Mouse (Mus musculus) liver, postnatal 0 days (tissue): Measurements from ENCODE around the gene Asic1. TPM values are rescaled to one million over a fixed set of nuclear protein-coding genes. Genes with fewer than 3 reads are reported as not detected.
A peak's percentile ranks its signal among the peaks of the same experiment; 100 is the strongest.

Experiments
- ATAC-seq: fragments of 200-750 bp; cut with Nextera tagmentation; 2 replicates; pipeline ENCODE4 v1.8.0; 2017; ENCODE audit warnings: mild to moderate bottlenecking, moderate library complexity
- DNase-seq: peaks from one replicate; pipeline ENCODE4 v3.0.0-alpha.2; 2016
- H3K27ac ChIP-seq: fragments of 300-500 bp; sonication (generic); 2 replicates; pipeline ENCODE4 v1.5.1; 2014; ENCODE audit warnings: antibody characterized with exemption, moderate library complexity, mild to moderate bottlenecking, low read depth
- H3K27me3 ChIP-seq: fragments of 300-500 bp; sonication (generic); 2 replicates; pipeline ENCODE4 v1.6.1; 2014; ENCODE audit warnings: low read length, control low read depth, mixed read lengths; ENCODE audit not compliant: insufficient read depth
- H3K36me3 ChIP-seq: fragments of 300-500 bp; sonication (generic); replicated peaks from 2 replicates; pipeline ENCODE4 v1.6.1; 2014; ENCODE audit warnings: mild to moderate bottlenecking, control low read depth, low read length, moderate library complexity, mixed read lengths; ENCODE audit not compliant: insufficient read depth
- H3K4me1 ChIP-seq: fragments of 300-500 bp; sonication (generic); 2 replicates; pipeline ENCODE4 v1.6.1; 2014; ENCODE audit warnings: antibody characterized with exemption, mild to moderate bottlenecking, control low read depth; ENCODE audit not compliant: insufficient read depth
- H3K4me2 ChIP-seq: fragments of 300-500 bp; sonication (generic); 2 replicates; pipeline ENCODE4 v1.6.1; 2014; ENCODE audit warnings: low read depth, mild to moderate bottlenecking, low read length, moderate library complexity, mixed read lengths
- H3K4me3 ChIP-seq: fragments of 300-500 bp; sonication (generic); 2 replicates; pipeline ENCODE4 v1.5.1; 2014; ENCODE audit warnings: low read depth, low read length
- H3K9ac ChIP-seq: fragments of 300-500 bp; sonication (generic); replicated peaks from 2 replicates; pipeline ENCODE4 v1.6.1; 2014; ENCODE audit warnings: mild to moderate bottlenecking, moderate library complexity
- H3K9me3 ChIP-seq: fragments of 300-500 bp; sonication (generic); 2 replicates; pipeline ENCODE4 v1.6.1; 2016; ENCODE audit warnings: mild to moderate bottlenecking, control low read depth, low read length, mixed read lengths
- CTCF ChIP-seq: sonication (generic); IDR thresholded peaks from 2 replicates; pipeline ENCODE4 v1.5.1; 2016; ENCODE audit warnings: antibody characterized with exemption, low read depth
- EP300 ChIP-seq: IDR thresholded peaks from 2 replicates; pipeline ENCODE4 v1.6.1; 2016; ENCODE audit warnings: antibody characterized with exemption, low read depth, mild to moderate bottlenecking
- WGBS: fragments of 180-500 bp; shearing (Covaris S2); extraction: QIAGEN DNeasy Blood & Tissue Kit; methylation state at CpG from one replicate; pipeline ENCODE4 v1.1.7; 2014; ENCODE audit not compliant: insufficient replicate concordance; 5-methylcytosine and 5-hydroxymethylcytosine counted together
- polyA plus RNA-seq: library from polyadenylated mRNA; unstranded; fragments of >200 nt; fragmentation: Nextera tagmentation; extraction: Ambion mirVana; gene quantifications from 2 replicates; pipeline ENCODE4 v1.2.1, GENCODE M21; 2015

Gene Asic1
- polyA plus RNA-seq, 1 experiment from 2014 or later = 0.38 TPM

DNA sequence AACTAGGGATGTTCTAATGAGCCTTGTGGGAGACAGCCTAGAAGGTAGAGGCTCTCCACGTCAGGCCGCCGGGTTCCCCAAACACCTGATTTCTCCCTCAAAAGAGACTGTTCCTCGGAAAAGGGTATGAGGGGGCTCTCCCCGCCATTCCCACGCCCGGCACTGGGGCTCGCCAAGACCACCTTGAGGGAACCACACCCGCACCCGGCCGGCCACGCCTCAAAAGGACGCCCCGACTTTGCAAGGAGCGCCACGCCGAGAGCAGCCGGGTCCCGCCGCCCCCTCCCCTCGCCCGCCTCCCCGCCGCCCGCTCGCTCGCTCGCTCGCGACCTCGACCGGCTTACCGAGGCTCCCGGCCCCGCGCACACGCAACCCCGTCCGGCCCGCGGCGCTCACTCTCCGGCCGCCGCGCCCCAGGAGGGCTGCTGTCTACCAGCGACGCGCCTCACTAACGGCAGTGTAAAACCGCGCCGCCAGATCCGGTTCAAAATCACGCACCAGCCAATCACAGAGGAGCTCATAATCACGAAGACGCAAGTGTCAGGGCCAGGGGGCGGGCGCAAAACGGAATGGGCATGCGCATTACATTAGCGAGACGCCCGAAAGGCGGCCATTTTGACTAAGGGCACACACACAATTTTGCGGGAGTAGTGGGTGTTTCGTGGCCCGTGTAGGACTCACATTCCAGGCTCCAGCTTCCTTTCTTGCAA is 18.9 kb upstream of the Asic1 start, which contains the start of gene Racgap1:
Racgap1 (minus strand) TSS at position 494 of the 710 bp plus-strand sequence.
- Histone ChIP-seq H3K4me2 (peak within 1 kb of the TSS; percentile 80), H3K27me3 (peaks cover 38% of the 10 kb centered on the region), H3K4me1 (peaks cover 36% of the 10 kb centered on the region), H3K4me3 (peak within 1 kb of the TSS; percentile 78), H3K36me3 (no peaks in the 10 kb centered on the region), H3K9me3 (no peaks in the 10 kb centered on the region), H3K9ac (peak within 1 kb of the TSS; percentile 78), H3K27ac (peak within 1 kb of the TSS; percentile 66)
- ATAC-seq (peak; percentile 99), DNase-seq (peak; percentile 98)
- under 1% methylated on average over 45 of the region's 68 CpGs for WGBS
- TF ChIP-seq EP300 = no peak
- 0 out of 2 replicates have a peak, but pooled peaks have one; percentile 5 for TF ChIP-seq CTCF

DNA sequence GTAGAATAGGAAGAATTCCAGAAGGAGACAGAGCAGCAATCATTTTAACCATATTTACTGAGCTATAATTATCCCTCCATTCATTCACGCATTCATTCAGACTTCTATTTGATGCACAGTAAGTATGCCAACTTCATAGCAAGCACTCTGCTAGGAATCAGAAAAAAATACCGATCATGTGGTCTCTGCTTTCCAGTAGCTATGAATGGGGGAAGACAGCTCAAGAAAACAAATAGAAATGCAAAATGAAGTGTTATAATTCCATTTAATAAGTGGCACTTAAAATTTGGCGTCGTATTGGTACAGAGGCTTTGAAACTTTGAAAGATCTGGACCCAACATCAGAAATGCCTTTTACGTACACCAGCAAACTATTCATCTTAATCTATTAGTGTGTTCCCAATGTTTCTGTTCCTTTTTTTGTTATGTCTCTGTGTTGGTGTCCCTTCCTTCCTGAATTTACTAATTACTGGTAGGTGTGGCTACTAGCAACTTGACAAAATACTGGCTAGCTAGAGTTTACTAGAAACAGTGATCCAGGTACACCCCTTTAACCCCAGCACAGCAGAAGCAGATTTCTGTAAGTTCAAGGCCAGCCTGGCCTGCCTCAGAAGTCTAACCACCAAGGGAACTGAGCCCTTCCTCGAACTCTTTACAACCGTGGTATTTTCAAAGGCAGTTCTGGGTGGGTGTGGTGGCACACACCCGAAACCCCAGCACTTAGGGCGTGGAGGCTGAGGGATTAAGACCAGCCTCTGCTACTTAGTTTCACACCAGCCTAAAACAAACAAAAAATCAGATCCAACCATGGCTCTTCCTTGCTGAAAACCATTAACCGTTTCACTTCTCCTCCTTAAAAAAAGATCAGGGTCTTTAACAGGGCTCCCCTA is 17.9 kb upstream of the Asic1 start:
- H3K4me2 ChIP-seq = peak overlapping the region; percentile 80
- H3K36me3 ChIP-seq = no peaks in the 10 kb centered on the region
- peak overlapping the region; percentile 78; the same call in 1 of the 2 replicates for H3K9ac ChIP-seq
- H3K27ac ChIP-seq = 0 out of 2 replicates have a peak overlapping the region, but pooled peaks have one; percentile 4
- WGBS = 52% methylated on average over 10 of the region's 10 CpGs
- peak overlapping the region; percentile 78 for H3K4me3 ChIP-seq
- peaks cover 36% of the 10 kb centered on the region for H3K4me1 ChIP-seq
- DNase-seq = no peak
- H3K9me3 ChIP-seq = no peaks in the 10 kb centered on the region
- no peak for ATAC-seq
- no peak for TF ChIP-seq CTCF
- TF ChIP-seq EP300 = no peak
- peaks cover 39% of the 10 kb centered on the region for H3K27me3 ChIP-seq

DNA sequence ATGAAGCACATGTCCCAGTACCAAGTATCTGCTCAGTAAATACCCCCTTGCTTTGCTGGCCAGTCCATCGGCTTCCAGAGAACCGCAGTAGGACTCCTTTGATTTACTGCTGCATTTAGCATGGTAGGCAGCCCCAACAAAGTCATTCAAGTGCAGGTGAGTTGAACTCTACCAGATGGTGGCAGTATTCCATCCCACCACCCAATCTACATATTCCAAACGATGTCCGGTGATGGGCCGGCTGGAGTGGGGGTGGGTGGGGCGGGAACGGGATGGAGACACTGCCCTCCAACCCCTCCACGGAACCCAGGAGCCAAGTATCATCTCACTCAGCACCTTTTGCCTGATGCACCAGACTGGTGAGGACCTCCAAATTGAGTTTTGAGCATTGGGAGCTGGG is 16.9 kb upstream of the Asic1 start:
- ATAC-seq (no peak), DNase-seq (no peak)
- Histone ChIP-seq H3K9ac (no peak overlapping the region), H3K4me2 (peak overlapping the region; percentile 58), H3K4me3 (0 out of 2 replicates have a peak overlapping the region, but pooled peaks have one; percentile 14), H3K27ac (no peak overlapping the region), H3K9me3 (no peaks in the 10 kb centered on the region), H3K4me1 (peaks cover 36% of the 10 kb centered on the region), H3K36me3 (no peaks in the 10 kb centered on the region), H3K27me3 (peaks cover 39% of the 10 kb centered on the region)
- 10% methylated on average over 8 of the region's 8 CpGs for WGBS
- TF ChIP-seq CTCF (peak; percentile 54), EP300 (no peak)

DNA sequence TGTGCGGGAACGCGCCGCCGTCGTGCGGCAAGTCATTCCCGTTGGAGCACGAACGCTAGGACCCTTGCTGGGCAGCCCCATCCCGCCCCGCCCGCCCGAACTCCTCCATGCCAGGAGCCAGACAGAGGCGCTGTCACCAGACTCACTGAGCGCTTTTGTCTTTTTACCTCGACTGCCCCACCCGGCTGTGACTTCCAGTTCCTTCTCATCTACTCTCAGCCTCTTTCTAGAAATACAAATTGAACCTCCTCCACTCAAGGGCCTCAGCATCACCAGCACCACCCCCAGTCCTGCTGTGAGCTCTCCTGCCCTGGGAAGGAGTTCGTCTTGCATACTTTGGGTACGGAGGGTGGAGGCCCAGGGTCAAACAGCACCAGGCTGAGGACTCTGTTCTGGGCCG is 16.3 kb upstream of the Asic1 start:
- H3K9me3 ChIP-seq = no peaks in the 10 kb centered on the region
- H3K27ac ChIP-seq = no peak overlapping the region
- 0 out of 2 replicates have a peak overlapping the region, but pooled peaks have one; percentile 14 for H3K4me3 ChIP-seq
- TF ChIP-seq EP300 = no peak
- no peak for TF ChIP-seq CTCF
- no peak overlapping the region for H3K9ac ChIP-seq
- peaks cover 39% of the 10 kb centered on the region for H3K27me3 ChIP-seq
- DNase-seq = no peak
- peaks cover 32% of the 10 kb centered on the region for H3K4me1 ChIP-seq
- no peak for ATAC-seq
- peak overlapping the region; percentile 58 for H3K4me2 ChIP-seq
- no peaks in the 10 kb centered on the region for H3K36me3 ChIP-seq
- WGBS = 11% methylated on average over 21 of the region's 21 CpGs

DNA sequence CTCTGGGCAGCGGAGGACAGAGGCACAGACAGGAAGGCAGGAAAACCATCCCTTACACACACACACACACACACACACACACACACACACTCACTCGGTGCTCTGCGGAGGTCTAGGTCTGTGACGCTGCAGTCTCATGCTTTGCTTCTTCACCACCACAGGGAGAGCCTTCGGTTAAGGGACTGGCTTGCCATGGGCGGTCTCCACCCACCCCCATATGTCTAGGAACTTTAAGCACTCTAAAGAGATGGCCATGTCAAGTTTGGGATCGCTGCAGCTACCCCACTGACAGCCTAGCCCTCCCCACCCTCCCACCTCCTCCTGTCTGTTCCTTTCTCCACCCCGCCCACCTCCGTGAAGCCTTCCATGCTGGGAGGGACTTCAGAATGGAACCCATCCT is 14.2 kb upstream of the Asic1 start:
- TF ChIP-seq EP300 (no peak), CTCF (no peak)
- WGBS = 40% methylated on average over 9 of the region's 9 CpGs
- H3K27me3 ChIP-seq = peaks cover 39% of the 10 kb centered on the region
- no peak overlapping the region for H3K27ac ChIP-seq
- H3K4me2 ChIP-seq = no peak overlapping the region
- no peak overlapping the region for H3K9ac ChIP-seq
- no peak for DNase-seq
- peaks cover 19% of the 10 kb centered on the region for H3K4me1 ChIP-seq
- H3K4me3 ChIP-seq = no peak overlapping the region
- no peak for ATAC-seq
- no peaks in the 10 kb centered on the region for H3K9me3 ChIP-seq
- no peaks in the 10 kb centered on the region for H3K36me3 ChIP-seq

DNA sequence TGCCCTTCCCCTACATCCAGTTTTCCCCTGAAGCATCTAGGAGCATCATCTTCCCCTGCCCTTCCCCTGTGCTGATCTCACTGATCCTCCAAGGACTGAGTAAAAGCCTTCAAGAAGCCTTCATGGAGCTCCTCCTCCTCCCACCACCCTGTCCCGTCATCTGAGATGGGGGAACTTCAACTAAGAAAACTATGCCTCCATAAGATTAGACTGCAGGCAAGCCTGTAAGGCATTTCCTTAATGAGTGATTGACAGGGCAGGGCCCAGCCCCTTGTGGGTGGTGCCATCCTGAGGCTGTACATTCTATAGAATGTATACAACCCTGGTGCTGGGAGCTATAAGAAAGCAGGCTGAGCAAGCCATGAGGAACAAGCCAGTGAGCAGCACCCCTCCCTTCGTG is 11.7 kb upstream of the Asic1 start:
- TF ChIP-seq EP300 (no peak), CTCF (no peak)
- H3K4me3 ChIP-seq = no peak overlapping the region
- H3K36me3 ChIP-seq = no peaks in the 10 kb centered on the region
- no peak for ATAC-seq
- H3K9ac ChIP-seq = no peak overlapping the region
- H3K27ac ChIP-seq = no peak overlapping the region
- no peak overlapping the region for H3K4me2 ChIP-seq
- H3K9me3 ChIP-seq = no peaks in the 10 kb centered on the region
- WGBS = 34% methylated on average over 2 of the region's 2 CpGs
- no peak for DNase-seq
- H3K4me1 ChIP-seq = peaks cover 4% of the 10 kb centered on the region
- H3K27me3 ChIP-seq = peaks cover 29% of the 10 kb centered on the region
